Mouse (Mus musculus) CH12.LX (cell line): ENCODE data around the gene Tpsg1. TPM values are rescaled to one million over a fixed set of nuclear protein-coding genes. Genes with fewer than 3 reads are reported as not detected.

Source experiments
- DNase-seq: peaks from one replicate; pipeline ENCODE4 v3.0.0-alpha.2; 2013; ENCODE audit errors: extremely low read depth
- H3K27ac ChIP-seq: 2 replicates; pipeline ENCODE4 v1.5.1; 2012; ENCODE audit warnings: low read depth, mild to moderate bottlenecking, control low read depth, moderate library complexity; ENCODE audit not compliant: insufficient read depth
- H3K27me3 ChIP-seq: replicated peaks from 2 replicates; pipeline ENCODE3; 2012; ENCODE audit warnings: inconsistent platforms
- H3K36me3 ChIP-seq, 2 experiments: replicated peaks in 1 of 2; 2 replicates each; pipeline versions ENCODE3 to v1.6.1; 2012; ENCODE audit warnings: inconsistent platforms in 1 of 2, low read length in 1 of 2, mild to moderate bottlenecking in 1 of 2, mixed read lengths in 1 of 2, moderate library complexity in 1 of 2; ENCODE audit not compliant: control insufficient read depth in 1 of 2, insufficient read depth in 1 of 2
- H3K4me1 ChIP-seq, 2 experiments: 2 replicates each; pipeline ENCODE4 v1.6.1; 2012; ENCODE audit warnings: inconsistent platforms in 1 of 2, moderate library complexity in 1 of 2; ENCODE audit not compliant: insufficient read depth in 2 of 2, control insufficient read depth in 1 of 2
- H3K4me2 ChIP-seq: 2 replicates; pipeline ENCODE4 v1.6.1; 2012; ENCODE audit warnings: low read depth, mild to moderate bottlenecking, control low read depth; ENCODE audit not compliant: poor library complexity, insufficient read depth, severe bottlenecking
- H3K4me3 ChIP-seq, 3 experiments: fragments of 150-350 bp in 1 of 3; sonication (generic) in 1 of 3; replicated peaks in 1 of 3; 2 replicates each; pipeline versions ENCODE3 to v1.5.1; 2011 to 2012; ENCODE audit warnings: low read depth in 2 of 3, low read length in 2 of 3, mild to moderate bottlenecking in 2 of 3, moderate library complexity in 2 of 3, control low read depth in 1 of 3, improper control_type of control experiment in 1 of 3, inconsistent platforms in 1 of 3, mixed read lengths in 1 of 3; ENCODE audit not compliant: poor library complexity in 1 of 3
- H3K79me2 ChIP-seq: replicated peaks from 2 replicates; pipeline ENCODE4 v1.6.1; 2012; ENCODE audit warnings: mild to moderate bottlenecking, moderate library complexity; ENCODE audit not compliant: control insufficient read depth, poor library complexity, insufficient read depth, severe bottlenecking; ENCODE audit errors: extremely low read depth
- H3K9ac ChIP-seq: 2 replicates; pipeline ENCODE4 v1.6.1; 2012; ENCODE audit warnings: low read depth, mild to moderate bottlenecking, control low read depth, moderate library complexity; ENCODE audit not compliant: insufficient read depth
- H3K9me3 ChIP-seq: replicated peaks from 2 replicates; pipeline ENCODE3; 2012; ENCODE audit warnings: low read length, inconsistent platforms, mixed read lengths
- BHLHE40 ChIP-seq: IDR thresholded peaks from 2 replicates; pipeline ENCODE4 v1.6.1; 2011; ENCODE audit warnings: mild to moderate bottlenecking, low read depth, low read length, improper control_type of control experiment
- CHD1 ChIP-seq: IDR thresholded peaks from 2 replicates; pipeline ENCODE4 v1.6.1; 2012; ENCODE audit warnings: low read depth, low read length, improper control_type of control experiment, inconsistent platforms
- CHD2 ChIP-seq: IDR thresholded peaks from 2 replicates; pipeline ENCODE4 v1.6.1; 2011; ENCODE audit warnings: low read length, improper control_type of control experiment
- CTCF ChIP-seq, 2 experiments: IDR thresholded peaks in 1 of 2; conservative IDR thresholded peaks in 1 of 2; 2 replicates each; pipeline ENCODE4 v1.5.1; 2011 to 2012; ENCODE audit warnings: low read depth in 2 of 2, low read length in 2 of 2, improper control_type of control experiment in 1 of 2, inconsistent platforms in 1 of 2, mild to moderate bottlenecking in 1 of 2, moderate library complexity in 1 of 2
- ELF1 ChIP-seq: IDR thresholded peaks from 2 replicates; pipeline ENCODE4 v1.6.1; 2014; ENCODE audit warnings: low read depth, mild to moderate bottlenecking, inconsistent platforms, low read length, improper control_type of control experiment
- EP300 ChIP-seq: IDR thresholded peaks from 2 replicates; pipeline ENCODE4 v1.6.1; 2011; ENCODE audit warnings: low read length, improper control_type of control experiment
- GABPA ChIP-seq: IDR thresholded peaks from 2 replicates; pipeline ENCODE4 v1.6.1; 2012; ENCODE audit warnings: low read depth, low read length, improper control_type of control experiment, inconsistent platforms; ENCODE audit not compliant: insufficient replicate concordance
- JUN ChIP-seq: IDR thresholded peaks from 2 replicates; pipeline ENCODE4 v1.6.1; 2011; ENCODE audit warnings: low read depth, mild to moderate bottlenecking, low read length, improper control_type of control experiment, moderate library complexity; ENCODE audit not compliant: insufficient read depth
- JUND ChIP-seq: conservative IDR thresholded peaks from 2 replicates; pipeline ENCODE4 v1.6.1; 2011; ENCODE audit warnings: low read depth, low read length, improper control_type of control experiment
- KAT2A ChIP-seq: IDR thresholded peaks from 2 replicates; pipeline ENCODE4 v1.6.1; 2012; ENCODE audit warnings: low read length, improper control_type of control experiment, inconsistent platforms; ENCODE audit not compliant: insufficient replicate concordance
- MAZ ChIP-seq: IDR thresholded peaks from 2 replicates; pipeline ENCODE4 v1.6.1; 2012; ENCODE audit warnings: low read depth, mild to moderate bottlenecking, inconsistent platforms, low read length, improper control_type of control experiment, moderate library complexity
- MEF2A ChIP-seq: IDR thresholded peaks from 2 replicates; pipeline ENCODE4 v1.6.1; 2014; ENCODE audit warnings: low read depth, mild to moderate bottlenecking, inconsistent platforms, low read length, improper control_type of control experiment, borderline replicate concordance
- NELFE ChIP-seq: IDR thresholded peaks from 2 replicates; pipeline ENCODE4 v1.6.1; 2011; ENCODE audit warnings: low read depth, low read length, improper control_type of control experiment
- PAX5 ChIP-seq: IDR thresholded peaks from 2 replicates; pipeline ENCODE4 v1.6.1; 2012; ENCODE audit warnings: low read length, inconsistent platforms, mixed read lengths
- POLR2AphosphoS2 ChIP-seq: IDR thresholded peaks from 2 replicates; pipeline ENCODE4 v1.6.1; 2011; ENCODE audit warnings: low read depth, low read length, improper control_type of control experiment
- RAD21 ChIP-seq: IDR thresholded peaks from 2 replicates; pipeline ENCODE4 v1.6.1; 2011; ENCODE audit warnings: low read depth, mild to moderate bottlenecking, low read length, improper control_type of control experiment, moderate library complexity
- SMC3 ChIP-seq: IDR thresholded peaks from 2 replicates; pipeline ENCODE4 v1.6.1; 2011; ENCODE audit warnings: low read depth, low read length, improper control_type of control experiment
- TBP ChIP-seq: conservative IDR thresholded peaks from 2 replicates; pipeline ENCODE4 v1.6.1; 2011; ENCODE audit warnings: low read depth, low read length, improper control_type of control experiment
- TCF12 ChIP-seq: IDR thresholded peaks from 2 replicates; pipeline ENCODE4 v1.6.1; 2014; ENCODE audit warnings: low read depth, mild to moderate bottlenecking, inconsistent platforms, low read length, improper control_type of control experiment
- USF1 ChIP-seq: IDR thresholded peaks from 2 replicates; pipeline ENCODE4 v1.6.1; 2014; ENCODE audit warnings: low read depth, mild to moderate bottlenecking, inconsistent platforms, low read length, improper control_type of control experiment
- USF2 ChIP-seq: conservative IDR thresholded peaks from 2 replicates; pipeline ENCODE4 v1.6.1; 2011; ENCODE audit warnings: low read depth, low read length, improper control_type of control experiment
- ZC3H11A ChIP-seq: IDR thresholded peaks from 2 replicates; pipeline ENCODE4 v1.6.1; 2012; ENCODE audit warnings: low read depth, mild to moderate bottlenecking, inconsistent platforms, low read length, improper control_type of control experiment
- ZKSCAN1 ChIP-seq: IDR thresholded peaks from 2 replicates; pipeline ENCODE4 v1.6.1; 2012; ENCODE audit warnings: low read depth, inconsistent platforms, low read length, improper control_type of control experiment, borderline replicate concordance
- ZNF384 ChIP-seq: IDR thresholded peaks from 2 replicates; pipeline ENCODE4 v1.6.1; 2012; ENCODE audit warnings: low read depth, low read length, improper control_type of control experiment, inconsistent platforms
- dilution Hi-C: fragments of 300-500 bp; cut with MboI; formaldehyde crosslinking; loops from 2 replicates; pipeline ENCODE4 v1.14.3; 2020; ENCODE audit warnings: low sequenced_read_pairs; ENCODE audit not compliant: extremely low pct_unique_long_range_greater_than_20kb, extremely low pct_ligation_motif_present
- in situ Hi-C: fragments of 300-500 bp; cut with MboI; formaldehyde crosslinking; loops from 3 replicates; pipeline ENCODE4 v1.14.3; 2019; ENCODE audit warnings: low sequenced_read_pairs, low pct_ligation_motif_present, low pct_unique_long_range_greater_than_20kb, mixed read lengths
- polyA plus RNA-seq: library from polyadenylated mRNA; unstranded; fragments of >175 nt; gene quantifications from 2 replicates; pipeline ENCODE4 v1.2.1, GENCODE M21; 2012; ENCODE audit warnings: low read depth; ENCODE audit not compliant: insufficient read length
- total RNA-seq, 2 experiments: library from RNA; depleted of rRNA; stranded (reverse); fragments of 300-350 nt in 1 of 2; fragments of >200 nt in 1 of 2; gene quantifications; 2 replicates each; pipeline ENCODE4 v1.2.3; 2012 to 2014

Tpsg1 gene
- total and polyA plus RNA-seq, 3 experiments: not detected

GRCm38 (mm10) chr17:25332321-25332720 lies 36.8 kb upstream of the Tpsg1 start:
- TF ChIP-seq RAD21: no peak
- TF ChIP-seq ZNF384: no peak
- TF ChIP-seq SMC3: no peak
- TF ChIP-seq GABPA: no peak
- TF ChIP-seq PAX5: no peak
- TF ChIP-seq POLR2AphosphoS2: no peak
- no peak for TF ChIP-seq NELFE
- TF ChIP-seq MAZ: no peak
- no peak for TF ChIP-seq KAT2A
- no peak for TF ChIP-seq JUN
- no peak for TF ChIP-seq TCF12

GRCm38 (mm10) chr17:25333943-25334342 lies 35.1 kb upstream of the Tpsg1 start:
- Histone ChIP-seq H3K9me3 (peaks cover 19% of the 10 kb centered on the region), H3K4me3 (no peak overlapping the region), H3K9ac (no peak overlapping the region), H3K4me1 (peaks cover 0 to 7% of the 10 kb centered on the region in 2 experiments; a peak in 2 of 4 replicates), H3K27me3 (peaks cover 92% of the 10 kb centered on the region), H3K79me2 (no peaks in the 10 kb centered on the region), H3K36me3 (no peaks in the 10 kb centered on the region), H3K27ac (no peak overlapping the region), H3K4me2 (no peak overlapping the region)
- DNase-seq: peak; percentile 54
- in situ Hi-C loops: no loop called here
- dilution Hi-C loops: no loop called here
- TF ChIP-seq RAD21 (peak; percentile 84), PAX5 (no peak), ZC3H11A (0 out of 2 replicates have a peak, but pooled peaks have one; percentile 4), SMC3 (peak; percentile 89), CTCF (conservative IDR thresholded peaks at IDR 0.05 in 1 of 2, IDR thresholded peaks at IDR 0.05 in 1 of 2; ENCODE audit: low read depth in 2 of 2, low read length in 2 of 2) (peak; percentile 90 to 96)

More at GRCm38 (mm10) chr17:25332321-25332720, 36.8 kb upstream of the Tpsg1 start:
- H3K9ac ChIP-seq: no peak overlapping the region
- H3K36me3 ChIP-seq: no peaks in the 10 kb centered on the region
- in situ Hi-C loops: no loop called here
- H3K27me3 ChIP-seq: peaks cover 94% of the 10 kb centered on the region
- H3K79me2 ChIP-seq: no peaks in the 10 kb centered on the region
- no peak overlapping the region for H3K4me3 ChIP-seq
- H3K4me2 ChIP-seq: no peak overlapping the region
- dilution Hi-C loops: no loop called here
- peaks cover 0 to 7% of the 10 kb centered on the region in 2 experiments; a peak in 2 of 4 replicates for H3K4me1 ChIP-seq
- DNase-seq: no peak
- peaks cover 3% of the 10 kb centered on the region for H3K9me3 ChIP-seq
- no peak overlapping the region for H3K27ac ChIP-seq

- H3K4me1 ChIP-seq: no peaks in the 10 kb centered on the region
- no peaks in the 10 kb centered on the region for H3K79me2 ChIP-seq
- H3K36me3 ChIP-seq: no peaks in the 10 kb centered on the region
- H3K4me3 ChIP-seq: no peak overlapping the region
- no peak for DNase-seq
- TF ChIP-seq ZKSCAN1: no peak
- TF ChIP-seq USF2: no peak
- no peak for TF ChIP-seq ZC3H11A
- no peak for TF ChIP-seq ELF1
- no peak for TF ChIP-seq USF1
- no peak for TF ChIP-seq TBP
- TF ChIP-seq JUN: no peak
- TF ChIP-seq MEF2A: no peak
- TF ChIP-seq BHLHE40: no peak
- TF ChIP-seq SMC3: no peak
- no peak for TF ChIP-seq EP300
- no peak for TF ChIP-seq RAD21
- TF ChIP-seq TCF12: no peak
- TF ChIP-seq CHD1: no peak
- TF ChIP-seq JUND: no peak
- TF ChIP-seq CHD2: no peak
- H3K27me3 ChIP-seq: peaks cover 86% of the 10 kb centered on the region
- no peak overlapping the region for H3K4me2 ChIP-seq
- dilution Hi-C loops: no loop called here
- peaks cover 24% of the 10 kb centered on the region for H3K9me3 ChIP-seq
- no peak overlapping the region for H3K27ac ChIP-seq
- in situ Hi-C loops: no loop called here
- H3K9ac ChIP-seq: no peak overlapping the region
Observed at GRCm38 (mm10) chr17:25338218-25338617, 30.9 kb upstream of the Tpsg1 start.
